Mouse (Mus musculus): ENCODE results near the gene Rabggta.

- no peak for TF ChIP-seq CTCF (IDR thresholded peaks at IDR 0.05; ENCODE audit: borderline replicate concordance, insufficient read depth, low read depth, low read length)
- no peak for TF ChIP-seq POLR2A (IDR thresholded peaks at IDR 0.05; ENCODE audit: borderline replicate concordance, insufficient read depth, low read length)
Observed at GRCm38 (mm10) chr14:55713729-55714122, 8.3 kb downstream of the Rabggta start, which contains the start of gene Tgm1.
